ENCODE assay signal across 27 mouse cellular contexts in genomic region chr13:6628998-6629764, GRCm38 (mm10). TPM values are rescaled to one million over a fixed set of nuclear protein-coding genes. Genes with fewer than 3 reads are reported as not detected.
DNase-seq lines count a peak whose midpoint lies in the region; ATAC-seq lines count a peak whose summit lies in the region.
"Had no signal": no experiment of that assay in that cellular context is flagged by ENCODE, and none has a peak within 500 bp of the region (broad histone marks: within the 10 kb centered on the region; RNA-seq: fewer than 3 reads in every experiment).

No protein-coding gene starts in this region.

- 0 out of 2 replicates have a peak overlapping the region, but pooled peaks have one; percentile 37 for H3K27ac ChIP-seq in kidney, embryonic 15.5 days
- H3K27ac ChIP-seq: embryonic facial prominence, embryonic 13.5 days; forebrain, embryonic 12.5 days; gastrocnemius, adult 2 months; hindbrain, postnatal 0 days; limb, embryonic 15.5 days; liver, embryonic 14.5 days; midbrain, embryonic 13.5 days; neural tube, embryonic 12.5 days; stomach, embryonic 15.5 days had no signal

- no peaks in the 10 kb centered on the region for H3K27me3 ChIP-seq in kidney, embryonic 15.5 days
- H3K27me3 ChIP-seq: embryonic facial prominence, embryonic 13.5 days; forebrain, embryonic 12.5 days; limb, embryonic 15.5 days; midbrain, embryonic 13.5 days; neural tube, embryonic 12.5 days; stomach, embryonic 15.5 days had no signal

- WGBS in kidney, embryonic 15.5 days: 70% methylated on average over 14 of the region's 14 CpGs

- H3K36me3 ChIP-seq in kidney, embryonic 15.5 days: no peaks in the 10 kb centered on the region
- H3K36me3 ChIP-seq: embryonic facial prominence, embryonic 13.5 days; forebrain, embryonic 12.5 days; limb, embryonic 15.5 days; midbrain, embryonic 13.5 days; neural tube, embryonic 12.5 days; stomach, embryonic 15.5 days had no signal

- DNase-seq in heart, adult 11 months: peak; percentile 53
- DNase-seq in heart, postnatal 25 days (ENCODE audit: low spot score): no peak
- peak; percentile 31 to 37 for DNase-seq in kidney, adult 8-10 months
- DNase-seq in kidney, postnatal 14 days: no peak
- DNase-seq in spleen, adult 18-20 months: no peak
- DNase-seq: adrenal gland, adult 8-10 months; cerebellum, adult 18-20 months; cerebellum, postnatal 25 days; gastrocnemius, adult 2 months; left cerebral cortex, postnatal 4 days; lung, embryonic 14.5 days; right cerebral cortex, postnatal 25 days; thymus, postnatal 25 days had no signal

- ATAC-seq in kidney, embryonic 15.5 days (replicated peaks; ENCODE audit: low FRiP score): peak; percentile 81
- ATAC-seq in monocyte, adult 5-6 weeks (replicated peaks; ENCODE audit: insufficient number of reproducible peaks, low FRiP score, low TSS enrichment, poor library complexity, severe bottlenecking): no peak
- ATAC-seq: activated CD4-positive, CD25-positive, alpha-beta regulatory T cell, adult 4 months; CD4-positive, CD25-positive, alpha-beta regulatory T cell, adult 4 months; intestine, embryonic 16.5 days; midbrain, embryonic 13.5 days had no signal

- no peaks in the 10 kb centered on the region for H3K9me3 ChIP-seq in kidney, embryonic 15.5 days (replicated peaks)
- H3K9me3 ChIP-seq: embryonic facial prominence, embryonic 13.5 days; forebrain, embryonic 12.5 days; limb, embryonic 15.5 days; midbrain, embryonic 13.5 days; neural tube, embryonic 12.5 days; stomach, embryonic 15.5 days had no signal

- peak overlapping the region; percentile 25 for H3K4me2 ChIP-seq in kidney, embryonic 15.5 days
- H3K4me2 ChIP-seq: embryonic facial prominence, embryonic 13.5 days; forebrain, embryonic 12.5 days; limb, embryonic 15.5 days; lung, embryonic 14.5 days; midbrain, embryonic 13.5 days; neural tube, embryonic 12.5 days; stomach, embryonic 15.5 days had no signal

- no peak overlapping the region for H3K9ac ChIP-seq in kidney, embryonic 15.5 days
- H3K9ac ChIP-seq: embryonic facial prominence, embryonic 13.5 days; forebrain, embryonic 12.5 days; limb, embryonic 15.5 days; liver, embryonic 14.5 days; lung, embryonic 14.5 days; midbrain, embryonic 13.5 days; neural tube, embryonic 12.5 days; stomach, embryonic 15.5 days had no signal

- H3K4me3 ChIP-seq in kidney, embryonic 15.5 days (replicated peaks): no peak overlapping the region
- H3K4me3 ChIP-seq: embryonic facial prominence, embryonic 13.5 days; erythroblast, embryonic 14.5 days; forebrain, embryonic 12.5 days; gastrocnemius, adult 2 months; limb, embryonic 15.5 days; midbrain, embryonic 13.5 days; neural tube, embryonic 12.5 days; stomach, embryonic 15.5 days had no signal

- intact Hi-C loops in heart, postnatal 25 days (cut with DNase I): no loop called here

- peaks cover 19% of the 10 kb centered on the region for H3K4me1 ChIP-seq in kidney, embryonic 15.5 days
- H3K4me1 ChIP-seq: midbrain, embryonic 13.5 days; stomach, embryonic 15.5 days had no signal

RNA-seq across cellular contexts. Expression of gene Pfkp, which starts 19.4 kb away (rescaled TPM):
- total RNA-seq in heart, postnatal 25 days (2021): 10 to 100 TPM; 64.5 to 69.1 TPM
- polyA plus RNA-seq in kidney, embryonic 15.5 days (2015; fragmentation: Nextera tagmentation; extraction: Ambion mirVana): 25.6 and 28.3 TPM in 2 replicates
- total RNA-seq in monocyte, adult 5-6 weeks (2017): 208 to 297 TPM (median 275 TPM) in 3 replicates

Comparison
In these comparisons a context has a peak if more than half of its experiments do, and no peak if none do; other contexts are left out.
1. DNase-seq: peak in heart, adult 11 months (single experiment) and kidney, adult 8-10 months (2 of 2); none in heart, postnatal 25 days (single experiment), kidney, postnatal 14 days (single experiment) and spleen, adult 18-20 months (0 of 2).